Mouse (Mus musculus) spleen, embryonic (tissue): ENCODE results near the gene Gm20806.
"Not testable (repeated sequence)": the region's sequence is repeated elsewhere in the genome, so short reads cannot be mapped to it uniquely, and the experiment has no call there.

Source experiments
- CTCF ChIA-PET: fragments of 350-600 bp; sonication (Branson Sonifier 250); formaldehyde crosslinking; loops from one replicate; lab custom pipeline; 2022; lab: Charles Lee

The Gm20806 gene

DNA sequence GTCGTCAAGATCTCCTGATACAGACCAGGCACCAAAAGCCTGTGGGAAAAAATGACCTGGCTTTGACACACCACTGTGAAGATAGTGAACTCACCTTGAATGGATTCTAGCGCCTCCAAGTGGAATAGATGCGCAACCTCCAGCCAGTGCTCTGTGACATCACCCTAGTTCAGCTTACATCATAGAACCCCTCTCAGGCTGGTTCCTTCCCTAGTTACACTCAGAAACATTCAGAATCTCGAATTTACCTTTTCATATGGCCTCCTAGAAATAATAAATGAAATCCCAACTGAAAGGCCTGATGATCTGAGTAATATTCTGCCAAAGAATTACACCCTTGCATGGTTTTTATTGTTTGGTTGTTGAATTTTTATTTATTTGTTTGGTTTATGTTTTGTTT lies at the start of gene Gm20806:
Gene Gm20806 (minus strand): TSS at position 101 of the 400 bp plus-strand sequence.
- CTCF ChIA-PET = not testable (repeated sequence)
